Mouse (Mus musculus) adrenal gland, adult 18-20 months (tissue): Measurements from ENCODE around the gene Pomgnt2. TPM values are rescaled to one million over a fixed set of nuclear protein-coding genes. Genes with fewer than 3 reads are reported as not detected.
"Not testable (repeated sequence)": the region's sequence is repeated elsewhere in the genome, so short reads cannot be mapped to it uniquely, and the experiment has no call there.

Experiments
- DNase-seq, 2 experiments: peaks; one replicate each; pipeline ENCODE4 v3.0.0; 2021 to 2022; ENCODE audit warnings: low spot score in 2 of 2
- long read RNA-seq, 2 experiments: library from polyadenylated mRNA; stranded (forward); transcript quantifications; one replicate each; pipeline ENCODE4 v2.0.0; 2021
- total RNA-seq, 2 experiments: library from RNA; stranded (reverse); gene quantifications; 1 replicate in 1 of 2; 2 replicates in 1 of 2; pipeline ENCODE4 v1.2.3; 2021

The Pomgnt2 gene
- 10 to 100 TPM; 19.2 to 19.7 TPM for total RNA-seq
- long read RNA-seq, experiment 1, transcript Pomgnt2-201 (2 exons, 2,365 nt), result major isoform, 26 of 31 reads
- long read RNA-seq, experiment 1, partial matches to known transcripts, result 0 of 31 reads
- long read RNA-seq, experiment 1, other reads (novel, unspliced or antisense), result 2 of 31 reads
- long read RNA-seq, experiment 2, transcript Pomgnt2-201 (2 exons, 2,365 nt), result major isoform, 26 of 43 reads
- long read RNA-seq, experiment 2, partial matches to known transcripts, result 0 of 43 reads
- long read RNA-seq, experiment 2, other reads (novel, unspliced or antisense), result 17 of 43 reads

DNA sequence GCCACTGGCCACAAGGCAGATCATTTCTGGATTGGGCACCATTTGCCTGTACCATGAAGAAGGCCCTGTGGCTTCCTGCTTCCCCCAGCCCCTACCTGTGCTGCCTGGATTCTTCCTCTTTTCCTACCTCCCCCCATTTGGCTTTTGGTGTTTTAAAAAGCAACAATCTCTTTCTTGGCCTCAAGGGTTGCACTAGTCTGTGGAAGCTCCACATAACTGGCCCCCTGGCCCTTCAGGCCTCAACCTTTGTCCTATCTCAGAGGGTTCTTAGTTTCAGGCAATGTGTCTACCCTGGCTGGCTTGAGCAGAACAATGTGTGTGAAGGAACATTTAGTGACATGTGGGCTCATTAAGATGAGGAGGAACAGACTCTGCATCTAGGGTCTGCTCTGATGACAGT is at the start of gene Pomgnt2:
Gene Pomgnt2, minus strand, starts transcription at position 101 of the 400 bp plus-strand sequence.
- no peak for DNase-seq

DNA sequence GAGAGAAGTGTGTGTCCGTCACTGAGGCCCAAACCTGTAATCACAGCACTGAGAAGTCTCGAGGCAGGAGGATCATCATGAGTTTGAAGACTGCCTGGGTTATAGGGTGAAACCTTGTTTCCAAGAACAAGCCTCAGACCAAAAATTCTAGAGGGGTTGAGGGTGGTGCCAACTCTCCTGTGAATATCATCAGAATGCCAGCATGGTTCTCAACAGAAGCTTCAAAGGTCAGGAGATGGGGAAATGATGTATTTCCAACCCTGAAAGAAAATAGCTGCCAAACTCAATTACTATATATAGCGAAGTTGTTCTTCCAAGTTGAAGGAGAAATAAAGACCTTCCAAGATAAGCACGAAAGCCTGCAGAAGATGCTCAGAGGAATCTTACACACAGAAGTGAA is 42.9 kb upstream of the Pomgnt2 start:
- DNase-seq, result no peak

DNA sequence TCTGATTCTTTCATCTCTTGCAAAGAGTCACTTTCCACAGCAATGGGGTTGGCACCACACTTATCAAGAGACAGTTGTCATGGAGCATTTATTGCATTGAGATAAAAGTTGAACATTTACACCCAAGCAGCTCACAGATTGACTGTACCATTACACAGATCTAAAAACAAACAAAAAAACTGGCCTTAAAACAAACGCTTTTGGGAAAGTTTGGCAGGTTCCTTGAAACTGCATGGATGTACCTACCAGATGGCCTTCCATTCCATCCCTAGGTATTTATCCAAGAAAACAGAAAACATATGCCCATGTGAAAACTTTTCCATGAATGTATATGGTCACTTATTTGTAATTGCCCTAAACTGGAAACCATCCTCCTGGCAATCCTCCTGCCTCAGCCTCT is 41.7 kb upstream of the Pomgnt2 start:
- no peak for DNase-seq

DNA sequence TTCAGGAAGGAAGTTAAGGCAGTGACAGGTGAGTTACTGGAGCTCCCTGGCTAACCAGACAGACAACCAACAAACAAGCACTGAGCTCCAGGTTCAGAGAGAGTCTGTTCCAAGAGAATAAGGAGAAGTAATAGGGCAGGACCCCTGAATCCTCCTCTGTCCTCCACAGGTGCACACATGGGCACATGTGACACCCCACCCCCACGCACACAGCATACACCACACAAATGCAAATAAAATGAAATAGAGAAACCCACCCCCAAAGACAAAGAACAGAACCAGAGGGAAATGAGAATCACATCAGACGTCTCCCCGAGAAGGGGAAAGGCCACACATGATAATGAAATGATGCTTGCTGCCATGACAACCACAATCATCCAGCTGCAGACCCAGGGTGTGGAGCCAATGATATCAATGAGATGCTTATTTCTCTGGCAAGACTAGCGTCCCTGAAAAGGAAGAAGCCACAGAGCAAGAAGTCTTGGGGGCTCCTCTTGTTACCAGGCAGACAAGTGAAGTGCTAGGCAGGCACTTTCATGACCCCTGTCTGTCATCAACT is 39.7 kb upstream of the Pomgnt2 start:
- no peak for DNase-seq

DNA sequence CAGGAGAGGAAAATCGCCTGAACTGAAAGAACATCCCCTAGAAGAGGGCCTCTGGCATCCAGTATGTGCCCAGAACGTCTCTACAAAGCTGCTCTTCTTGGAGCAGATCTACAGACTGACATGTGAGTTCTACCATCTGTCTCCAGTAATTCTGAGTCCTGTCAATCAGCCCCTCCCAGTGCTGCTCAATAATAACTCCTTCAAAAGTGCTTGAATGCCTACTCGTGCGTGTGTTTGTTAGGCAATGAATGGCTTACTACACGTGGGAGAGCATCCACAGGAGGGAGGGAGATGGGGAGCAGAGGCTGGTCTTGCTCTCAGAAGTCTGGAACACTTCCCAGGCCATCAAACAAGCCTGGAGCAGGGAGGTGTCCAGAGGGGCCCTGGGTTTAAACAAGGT is 38.9 kb upstream of the Pomgnt2 start:
- DNase-seq, result no peak

DNA sequence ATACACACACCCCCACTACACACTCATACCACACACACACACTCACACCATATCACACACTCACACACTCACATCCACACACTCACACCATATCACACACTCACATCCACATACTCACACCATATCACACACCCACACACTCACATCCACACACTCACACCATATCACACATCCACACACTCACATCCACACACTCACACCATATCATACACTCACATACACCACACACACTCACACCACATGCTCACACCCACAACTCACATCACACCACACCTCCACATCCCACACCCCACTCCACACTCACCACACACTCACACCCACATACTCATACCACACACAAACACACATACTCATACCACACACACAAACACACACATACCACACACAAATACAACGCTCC is 38.0 kb upstream of the Pomgnt2 start:
- DNase-seq, result no peak

DNA sequence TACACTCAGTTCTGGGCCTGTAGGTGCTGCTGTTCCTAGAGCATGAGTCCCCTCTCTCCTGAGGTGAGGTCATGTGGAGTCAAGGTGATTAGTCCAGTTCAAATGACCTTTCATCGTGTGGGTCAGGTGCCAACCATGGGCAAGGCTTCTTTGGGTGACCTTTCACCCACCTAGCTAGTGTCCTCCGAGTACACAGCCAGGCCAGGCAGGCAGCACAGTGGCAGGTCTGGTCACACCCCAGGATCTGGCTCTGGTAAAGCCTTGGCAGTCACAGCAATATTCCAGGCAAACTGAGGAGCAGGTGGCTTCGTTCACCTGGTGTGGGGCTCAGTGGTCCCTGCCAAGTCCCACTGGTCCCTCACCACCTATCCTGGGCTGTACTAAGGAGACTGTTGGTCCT is 35.2 kb upstream of the Pomgnt2 start:
- DNase-seq, result no peak

DNA sequence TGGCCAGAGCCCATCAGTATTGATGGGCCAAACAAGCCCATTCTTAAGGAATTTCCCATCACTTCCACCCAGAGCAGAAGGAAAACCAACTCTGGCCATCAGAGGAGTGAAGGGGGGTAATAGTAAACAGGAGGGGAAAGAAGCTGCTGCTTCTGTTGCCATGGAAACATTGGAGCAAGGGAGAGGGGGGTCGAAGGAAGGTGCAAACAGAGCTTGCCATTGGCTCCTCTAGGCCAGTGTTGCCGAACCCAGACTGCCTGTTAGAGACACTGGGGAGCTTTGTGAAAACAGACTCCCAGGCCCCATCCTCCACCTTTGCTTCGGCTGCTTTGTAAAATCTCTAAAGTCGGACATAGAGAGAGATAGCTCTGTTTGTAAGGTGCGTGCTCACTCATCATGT is 33.8 kb upstream of the Pomgnt2 start:
- DNase-seq, result no peak

DNA sequence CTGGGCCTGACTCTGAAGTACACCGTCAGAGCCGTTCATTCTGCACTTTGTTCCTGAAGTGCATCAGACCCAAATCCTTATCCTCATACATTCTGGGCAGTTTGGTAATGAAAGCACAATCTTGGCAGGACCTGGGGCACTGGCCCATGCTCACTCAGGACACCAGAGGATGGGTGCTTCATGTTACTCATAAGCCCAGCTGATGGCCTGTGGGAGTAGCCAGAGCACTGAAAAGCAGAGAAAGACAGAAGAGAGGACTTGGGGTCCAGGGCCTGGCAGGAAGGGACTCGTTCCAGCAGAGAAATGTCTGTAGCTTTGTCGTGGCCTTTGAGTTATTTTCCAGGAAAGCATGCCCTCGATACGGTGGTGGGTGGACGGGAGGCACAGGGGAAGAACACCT is 32.9 kb upstream of the Pomgnt2 start:
- DNase-seq, result no peak

DNA sequence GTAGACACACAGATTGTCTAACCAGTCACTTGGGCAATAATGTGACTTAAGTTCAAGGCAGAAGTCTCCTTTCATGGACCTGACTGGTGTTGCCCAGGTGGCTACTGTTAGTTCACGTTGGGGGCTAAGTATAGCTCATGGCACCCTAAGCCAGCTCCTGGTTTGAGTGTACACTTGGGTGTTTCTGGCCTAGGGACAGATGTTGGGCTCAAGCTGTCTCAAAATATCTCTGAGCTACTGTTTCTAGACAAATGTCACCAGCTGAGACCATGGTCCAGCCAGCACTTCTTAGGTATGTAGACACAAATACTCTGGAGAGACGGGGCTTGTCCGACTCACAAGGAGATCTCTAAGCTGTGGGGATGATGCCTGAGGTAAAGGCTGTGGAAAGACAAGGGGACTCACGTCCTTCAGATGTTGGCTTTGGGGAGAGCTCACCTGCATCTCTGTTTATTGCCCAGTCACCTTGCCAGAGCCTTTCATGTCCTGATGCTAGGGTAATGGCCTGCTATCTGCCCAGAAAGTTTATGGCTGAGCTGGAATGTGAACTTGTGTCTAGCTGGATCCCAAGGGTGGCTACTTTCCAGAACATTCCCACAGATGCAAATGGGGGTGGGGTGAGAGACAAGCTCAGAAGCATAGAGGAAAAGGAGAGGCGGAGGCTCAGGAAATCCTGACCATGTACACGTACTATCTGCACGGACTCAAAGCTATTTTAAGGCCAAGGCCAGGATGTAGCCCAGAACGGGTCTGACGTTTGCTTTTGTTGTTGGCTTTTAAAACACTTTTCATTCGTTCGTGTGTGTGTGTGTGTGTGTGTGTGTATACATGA is 31.2 kb upstream of the Pomgnt2 start:
- peak; percentile 35 to 53 for DNase-seq

DNA sequence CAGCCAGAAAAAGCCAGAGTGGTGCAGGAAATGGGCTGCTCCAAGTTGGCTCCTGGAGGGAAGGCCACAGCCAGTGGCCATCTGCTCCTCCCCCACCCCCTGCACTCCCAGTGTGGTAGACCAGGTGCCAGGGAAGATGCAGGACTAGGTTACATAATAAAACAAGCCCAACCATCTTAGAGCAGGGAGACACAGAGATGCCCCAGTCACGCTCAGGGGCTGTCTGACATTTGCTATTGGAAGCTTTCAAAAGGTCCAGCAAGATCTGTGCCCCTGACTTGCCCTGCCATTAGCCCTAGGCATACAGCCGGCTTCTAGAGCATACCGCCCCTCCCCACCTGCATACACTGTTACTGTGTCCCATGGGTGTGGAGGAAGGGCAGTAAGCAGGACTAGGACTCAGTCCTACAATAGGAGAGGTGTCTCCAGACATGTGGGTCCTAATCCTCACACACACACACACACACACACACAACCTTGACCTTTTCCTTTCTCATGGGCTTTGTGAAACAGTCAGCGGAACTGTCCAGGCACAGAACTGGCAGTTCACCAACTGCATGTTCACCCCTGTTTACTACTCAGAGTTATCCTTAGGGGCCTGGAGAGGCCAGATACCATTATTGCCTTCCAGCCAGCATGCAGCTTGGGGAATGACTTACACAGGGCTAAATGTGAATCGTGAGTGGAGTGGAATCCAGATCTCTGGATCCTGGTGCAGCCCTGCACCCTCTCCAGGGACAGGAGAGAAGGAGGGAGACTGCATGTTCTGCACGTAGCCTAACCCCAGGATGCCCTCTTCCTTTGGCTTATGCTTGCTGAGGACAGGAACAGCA is 30.4 kb upstream of the Pomgnt2 start:
- DNase-seq, result peak; percentile 34 to 52

DNA sequence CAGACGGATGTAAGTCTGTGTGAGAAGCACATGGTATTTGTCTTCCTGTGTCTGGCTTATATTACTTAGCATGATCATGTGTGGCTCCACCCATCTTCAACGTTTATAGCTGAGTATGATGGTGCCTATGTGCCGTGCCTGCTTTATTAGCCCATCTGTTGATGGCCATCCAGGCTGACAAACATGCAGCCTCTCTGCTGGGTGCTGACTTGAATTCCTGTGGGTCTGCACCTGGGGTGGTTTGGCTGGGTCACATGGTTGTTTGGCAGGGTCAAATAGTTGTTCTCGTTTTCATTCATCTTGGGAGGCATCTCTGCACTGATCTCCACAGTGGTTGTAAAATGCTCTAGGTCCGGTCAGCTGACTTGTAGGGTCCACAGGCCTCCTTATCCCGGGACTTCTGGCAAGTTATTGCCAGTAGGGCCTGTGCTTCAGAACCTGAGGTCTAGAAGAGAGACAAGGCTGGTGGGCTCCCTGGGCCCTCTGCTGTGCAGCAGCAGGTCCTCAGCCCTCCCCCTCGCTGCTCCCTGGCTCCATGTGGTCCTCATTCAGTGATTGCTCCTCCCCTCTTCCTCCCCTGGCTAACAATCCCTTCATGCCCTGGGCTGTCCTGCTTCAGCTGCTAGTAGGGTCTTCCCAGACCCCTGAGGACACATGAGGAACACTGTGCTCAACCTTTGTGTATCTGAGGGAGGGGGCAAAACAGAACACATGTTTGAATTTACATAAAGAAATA is 29.1 kb upstream of the Pomgnt2 start:
- DNase-seq, result no peak

DNA sequence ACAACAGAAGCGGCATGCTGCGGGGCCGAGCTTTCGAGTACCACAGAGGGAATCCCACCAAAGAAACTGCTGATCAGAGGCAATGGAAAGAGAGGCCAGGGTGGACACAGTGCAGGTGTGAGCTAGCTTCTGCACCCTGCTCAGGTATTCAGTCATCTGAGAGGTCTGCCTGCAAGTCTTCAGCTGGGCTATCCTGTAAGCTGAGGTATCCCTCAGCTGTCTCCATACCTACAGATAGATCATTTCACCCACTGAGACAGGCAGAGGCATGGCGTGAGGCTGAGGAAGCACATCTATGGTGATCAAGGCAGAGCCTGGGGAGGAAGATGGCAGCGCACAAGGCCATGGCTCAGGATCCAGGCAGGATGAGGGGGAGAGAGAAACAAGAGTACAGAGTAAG is 27.5 kb upstream of the Pomgnt2 start:
- no peak for DNase-seq

DNA sequence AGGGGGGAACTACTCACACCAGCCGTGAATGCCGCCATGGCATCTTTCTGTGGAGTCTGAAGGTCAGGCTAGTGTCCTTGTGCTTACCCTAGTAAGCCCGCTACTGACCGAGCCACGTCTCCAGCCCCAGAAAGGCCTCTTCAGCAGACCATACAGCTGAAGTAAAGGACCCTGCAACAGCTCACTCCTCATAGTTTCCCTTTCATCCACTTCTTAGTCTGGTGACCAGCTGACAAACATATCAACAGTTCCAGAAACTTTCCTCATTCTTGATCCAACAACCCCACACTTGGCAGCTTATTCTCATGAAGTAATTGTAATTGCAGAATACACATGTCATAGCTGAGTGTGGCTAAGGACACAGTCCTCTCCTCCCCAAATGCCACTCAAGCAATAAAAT is 27.0 kb upstream of the Pomgnt2 start:
- DNase-seq, result no peak

DNA sequence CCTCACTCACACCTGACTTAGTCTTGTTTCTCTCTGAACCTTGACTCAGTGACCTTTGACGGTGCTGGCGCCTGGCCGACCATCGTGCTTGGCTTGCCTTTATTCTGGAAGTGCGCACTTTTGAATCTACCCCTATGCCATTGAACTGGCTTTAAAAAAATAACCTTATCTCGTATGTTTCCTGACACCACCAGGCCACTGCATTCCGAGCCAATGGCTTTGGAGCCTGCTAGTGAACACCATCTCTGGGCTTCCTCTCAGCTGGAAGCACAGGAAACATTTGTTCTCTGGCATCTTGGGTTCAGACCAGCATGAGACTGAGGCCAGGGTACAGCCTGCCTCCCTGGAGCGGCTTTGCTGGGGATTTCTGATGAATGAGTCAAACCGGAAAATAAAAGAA is 25.9 kb upstream of the Pomgnt2 start:
- peak; percentile 69 to 83 for DNase-seq

DNA sequence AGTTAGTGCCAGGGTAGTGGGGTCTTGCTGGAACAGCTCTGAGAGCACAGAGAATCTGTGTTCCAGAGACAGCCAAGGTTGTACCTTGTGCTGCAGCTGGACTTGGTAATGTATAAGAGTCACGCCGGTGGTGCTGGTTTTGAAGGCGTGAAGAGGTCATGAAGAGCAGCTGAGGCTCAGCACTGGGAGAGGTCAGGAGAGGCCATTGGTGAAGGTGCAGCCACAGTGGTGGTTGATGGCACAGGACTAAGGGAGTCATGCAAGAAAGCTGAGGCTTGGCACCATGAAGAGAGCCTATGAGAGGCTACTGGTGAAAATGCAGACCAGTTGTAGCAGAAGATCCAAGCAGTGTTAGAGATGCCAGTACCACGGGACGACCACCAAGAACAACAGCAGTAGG is 24.7 kb upstream of the Pomgnt2 start:
- DNase-seq, result no peak

DNA sequence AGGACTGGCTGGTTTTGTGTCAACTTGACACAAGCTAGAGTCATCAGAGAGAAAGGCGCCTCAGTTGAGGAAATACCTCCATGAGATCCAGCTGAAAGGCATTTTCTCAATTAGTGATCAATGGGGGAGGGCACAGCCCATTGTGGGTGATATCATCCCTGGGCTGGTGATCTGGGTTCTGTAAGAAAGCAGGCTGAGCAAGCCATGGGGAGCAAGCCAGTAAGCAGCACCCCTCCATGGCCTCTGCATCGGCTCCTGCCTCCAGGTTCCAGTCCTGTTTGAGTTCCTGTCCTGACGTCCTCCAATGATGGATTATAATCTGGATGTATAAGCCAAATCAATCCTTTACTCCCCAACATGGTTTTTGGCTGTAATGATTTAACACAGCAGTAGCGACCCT is 24.3 kb upstream of the Pomgnt2 start:
- not testable (repeated sequence) for DNase-seq

DNA sequence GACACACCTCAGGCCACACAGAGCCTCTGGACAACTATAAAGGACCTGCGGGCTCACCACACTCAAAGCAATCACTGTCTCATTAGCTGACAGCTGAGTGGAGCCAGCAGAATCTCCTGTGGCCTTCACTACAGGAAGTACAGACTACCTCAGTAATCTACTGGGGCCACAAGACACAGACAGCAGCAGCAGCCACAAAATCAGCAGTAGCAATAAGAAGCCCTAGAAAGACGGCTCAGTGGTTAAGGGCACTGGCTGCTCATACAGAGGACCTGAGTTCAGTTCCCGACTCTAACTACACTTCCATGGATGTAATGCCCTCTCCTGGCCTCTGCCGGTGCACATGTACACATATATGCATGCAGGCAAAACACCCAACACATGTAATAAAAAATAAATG is 23.4 kb upstream of the Pomgnt2 start:
- no peak for DNase-seq

DNA sequence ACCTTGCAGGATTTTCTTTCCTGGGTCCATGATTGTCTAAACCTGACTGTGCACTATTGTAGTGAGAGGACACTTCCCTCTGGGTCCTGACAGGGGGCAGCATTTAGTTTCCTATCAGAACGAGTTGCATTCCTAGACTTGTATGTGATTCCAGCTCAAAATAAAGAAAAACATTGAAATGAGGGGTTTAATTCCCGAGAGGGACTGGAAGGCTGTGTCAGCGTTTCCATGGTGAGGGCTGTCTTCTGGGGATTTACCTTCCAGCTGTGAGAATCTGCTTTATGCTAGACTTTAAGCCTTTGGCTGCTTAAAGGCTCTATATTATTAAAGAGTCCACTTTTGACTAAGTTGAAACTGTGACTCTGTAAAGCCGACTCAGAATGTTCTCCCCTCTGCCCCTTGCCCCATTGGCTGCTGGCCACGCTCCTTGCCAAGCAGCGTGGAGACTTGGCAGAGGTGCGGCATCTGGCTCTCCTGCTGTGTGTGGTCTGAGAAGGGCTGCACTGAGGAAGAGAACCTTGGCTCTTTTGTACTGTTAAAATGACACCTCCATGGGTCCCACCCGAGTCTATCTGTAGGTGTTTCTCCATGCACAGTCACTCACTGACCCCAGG is 22.0 kb upstream of the Pomgnt2 start:
- peak; percentile 49 to 58 for DNase-seq

DNA sequence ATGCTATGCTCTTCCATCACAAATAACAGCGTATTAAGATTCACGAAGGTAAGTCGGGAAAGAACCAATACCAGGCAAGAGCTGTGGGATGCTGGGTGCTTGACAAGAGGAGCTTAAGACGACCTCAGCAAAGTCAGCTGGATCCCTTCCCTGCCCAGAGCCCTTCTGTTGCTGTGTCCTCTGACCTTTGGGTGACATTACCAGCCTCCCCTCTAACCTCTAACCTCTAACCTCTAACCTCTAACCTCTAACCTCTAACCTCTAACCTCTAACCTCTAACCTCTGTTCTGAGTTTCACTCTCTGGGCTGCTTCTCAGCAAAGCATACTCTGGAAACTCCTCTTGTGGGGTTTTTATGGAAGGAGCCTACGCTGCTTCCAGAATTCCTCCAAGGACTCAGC is 21.2 kb upstream of the Pomgnt2 start:
- DNase-seq, result no peak
